Mouse (Mus musculus): Measurements from ENCODE around the gene Gnptg.
"Not testable (repeated sequence)": the region's sequence is repeated elsewhere in the genome, so short reads cannot be mapped to it uniquely, and the experiment has no call there.

The Gnptg gene

GRCm38 (mm10) chr17:25243131-25243780, 3.3 kb upstream of the Gnptg start:
- no peak for DNase-seq (ENCODE audit: low spot score)

GRCm38 (mm10) chr17:25235635-25236034, 4.3 kb downstream of the Gnptg start:
- DNase-seq (ENCODE audit: low spot score): no peak

- not testable (repeated sequence) for DNase-seq (ENCODE audit: low spot score)
These were observed 8.3 kb downstream of the Gnptg start for GRCm38 (mm10) chr17:25231621-25232020.

- no peak for DNase-seq (ENCODE audit: low spot score)
These were observed 9.2 kb downstream of the Gnptg start for GRCm38 (mm10) chr17:25230700-25231099.

- not testable (repeated sequence) for DNase-seq (ENCODE audit: low spot score)
These were observed 9.8 kb downstream of the Gnptg start for GRCm38 (mm10) chr17:25230014-25230655.

GRCm38 (mm10) chr17:25227991-25228390, 11.9 kb downstream of the Gnptg start:
- DNase-seq (ENCODE audit: low spot score): no peak

- DNase-seq (ENCODE audit: low spot score): no peak
These were observed 14.3 kb downstream of the Gnptg start for GRCm38 (mm10) chr17:25225659-25226058.

- no peak for DNase-seq (ENCODE audit: low spot score)
These were observed 15.2 kb downstream of the Gnptg start for GRCm38 (mm10) chr17:25224586-25225222.

GRCm38 (mm10) chr17:25222951-25223601, 16.8 kb downstream of the Gnptg start:
- no peak for DNase-seq (ENCODE audit: low spot score)

GRCm38 (mm10) chr17:25222504-25222940, 17.4 kb downstream of the Gnptg start:
- not testable (repeated sequence) for DNase-seq (ENCODE audit: low spot score)

- peak; percentile 62 for DNase-seq (ENCODE audit: low spot score)
These were observed 18.0 kb downstream of the Gnptg start for GRCm38 (mm10) chr17:25221821-25222503.

- DNase-seq (ENCODE audit: low spot score): no peak
These were observed 19.2 kb downstream of the Gnptg start for GRCm38 (mm10) chr17:25220746-25221145.

- DNase-seq (ENCODE audit: low spot score): no peak
These were observed 20.2 kb downstream of the Gnptg start for GRCm38 (mm10) chr17:25219492-25220295.

- DNase-seq (ENCODE audit: low spot score): no peak
These were observed 21.0 kb downstream of the Gnptg start for GRCm38 (mm10) chr17:25218967-25219366.

GRCm38 (mm10) chr17:25215431-25215830, 24.5 kb downstream of the Gnptg start:
- no peak for DNase-seq (ENCODE audit: low spot score)

GRCm38 (mm10) chr17:25211705-25212104, 28.2 kb downstream of the Gnptg start:
- DNase-seq (ENCODE audit: low spot score): no peak

GRCm38 (mm10) chr17:25210680-25211466, 29.1 kb downstream of the Gnptg start:
- no peak for DNase-seq (ENCODE audit: low spot score)

GRCm38 (mm10) chr17:25210006-25210405, 29.9 kb downstream of the Gnptg start:
- no peak for DNase-seq (ENCODE audit: low spot score)

GRCm38 (mm10) chr17:25202401-25202800, 37.5 kb downstream of the Gnptg start:
- DNase-seq (ENCODE audit: low spot score): no peak

GRCm38 (mm10) chr17:25189091-25189490, 50.8 kb downstream of the Gnptg start:
- no peak for DNase-seq (ENCODE audit: low spot score)

All from embryo, embryonic 10 days (tissue).